Mouse (Mus musculus) cerebellum, postnatal 25 days (tissue): Measurements from ENCODE around the gene Daam1.
A peak's percentile ranks its signal among the peaks of the same experiment; 100 is the strongest.

Experiments used
- DNase-seq, 2 experiments: peaks; one replicate each; pipeline ENCODE4 v3.0.0; 2021; ENCODE audit warnings: mixed read lengths in 2 of 2

Gene Daam1

DNA sequence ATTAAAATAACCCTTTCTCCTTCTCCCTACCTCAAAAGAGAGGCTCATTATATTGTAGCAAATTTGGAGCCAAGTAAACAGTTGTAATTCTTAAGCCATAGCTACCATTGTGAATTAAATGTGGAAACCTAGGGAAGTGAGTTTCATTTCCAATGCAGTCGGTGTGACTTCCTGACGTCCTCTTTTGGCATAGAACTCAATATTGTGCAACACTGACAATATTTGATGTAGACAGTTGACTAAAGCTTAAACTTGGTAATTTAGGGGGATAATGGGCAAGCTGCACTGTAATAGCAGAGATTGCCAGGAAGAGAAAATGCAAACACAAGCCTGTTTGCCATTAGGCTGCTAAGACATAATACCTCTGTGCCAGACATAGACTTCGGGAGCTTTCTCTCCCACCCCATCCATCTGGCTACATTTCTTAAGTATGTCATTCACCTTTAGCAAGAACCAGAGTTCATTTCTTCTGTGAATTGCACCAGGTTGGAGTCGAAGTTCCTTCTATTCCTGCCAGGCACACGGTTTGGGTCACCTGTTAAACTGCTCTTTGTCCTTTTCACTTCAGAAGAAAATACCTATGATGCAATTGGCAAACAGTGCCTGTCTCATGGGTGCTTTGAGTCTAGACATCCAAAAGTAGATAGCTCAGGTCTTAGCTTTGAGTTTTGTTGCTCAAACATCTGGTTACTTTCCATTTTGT, 5.2 kb downstream of the Daam1 start:
- DNase-seq, result no peak

DNA sequence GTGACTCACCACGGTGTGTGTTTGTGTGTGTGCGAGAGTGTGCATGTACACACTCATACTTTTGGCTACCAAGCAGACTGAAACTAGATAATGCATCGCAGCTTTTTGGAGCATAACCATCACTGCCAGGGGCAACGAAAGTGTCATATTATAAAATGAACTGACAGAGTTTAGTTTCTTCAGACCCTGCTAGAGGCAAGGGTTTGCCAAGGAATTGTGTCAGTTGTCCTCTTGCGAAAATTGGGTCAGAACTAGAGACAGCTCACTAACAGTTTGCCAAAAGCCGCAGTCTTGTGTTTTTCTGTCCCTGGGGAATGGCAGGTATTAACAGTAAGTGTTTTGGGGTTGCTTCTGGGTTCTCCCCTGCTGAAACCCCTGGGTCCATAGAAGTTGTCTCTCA, 5.9 kb downstream of the Daam1 start:
- no peak for DNase-seq

DNA sequence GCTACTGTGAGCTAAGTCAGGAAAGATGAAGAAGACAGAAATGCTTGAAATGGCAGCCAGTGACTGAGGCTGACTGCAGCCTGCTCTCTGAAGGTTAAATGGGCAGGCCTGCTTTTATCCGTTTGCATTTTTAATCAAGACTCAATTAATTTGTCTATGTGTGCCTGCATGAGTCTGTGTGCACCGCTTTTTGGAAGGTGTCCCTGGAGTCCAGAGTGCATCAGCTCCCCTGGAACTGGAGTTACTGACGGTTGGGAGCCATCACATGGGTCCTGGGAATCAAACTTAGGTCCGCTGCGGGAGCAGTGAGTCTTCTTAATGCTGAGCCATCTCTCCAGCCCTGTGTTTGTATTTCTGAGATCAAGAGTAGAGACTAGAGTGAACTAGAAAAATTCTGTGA, 6.7 kb downstream of the Daam1 start:
- DNase-seq, result no peak

DNA sequence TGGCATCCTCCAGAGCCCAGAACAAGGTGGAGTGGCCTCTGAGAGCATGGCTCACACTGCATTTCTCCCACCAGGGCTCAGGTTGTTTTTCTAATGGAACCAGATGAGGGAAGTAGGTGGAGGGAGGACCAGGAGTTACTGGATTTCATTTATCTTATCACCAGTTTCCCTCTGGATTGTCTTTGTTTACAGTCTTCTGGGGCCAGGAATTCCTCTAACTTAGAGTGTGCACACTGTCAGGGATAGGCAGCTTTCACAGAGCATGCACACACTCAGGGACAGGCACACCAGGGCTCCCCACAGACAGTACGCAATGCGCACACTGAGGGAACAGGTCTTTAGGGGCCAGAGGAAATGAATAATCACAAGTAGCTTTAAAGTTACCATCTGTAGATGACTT, 7.4 kb downstream of the Daam1 start:
- no peak for DNase-seq

DNA sequence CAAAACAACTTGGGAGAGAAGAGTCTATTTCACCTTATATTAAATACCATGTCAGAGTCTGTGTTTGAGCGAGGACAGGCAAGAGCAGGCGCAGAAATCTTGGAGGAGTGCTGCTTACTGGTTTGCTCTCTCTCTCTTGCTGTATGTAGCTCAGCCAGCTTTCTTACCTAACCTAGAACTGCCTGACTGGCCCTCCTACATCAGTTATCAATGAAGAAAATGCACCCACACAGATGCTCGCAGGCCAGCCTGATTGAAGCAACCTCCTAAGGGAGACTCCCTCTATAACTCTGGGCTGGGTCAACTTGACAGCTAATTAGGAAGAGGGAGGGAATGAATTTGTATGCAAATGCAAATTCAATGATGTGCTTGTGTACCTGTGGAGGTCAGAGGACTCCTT, 8.8 kb downstream of the Daam1 start:
- DNase-seq, result no peak

DNA sequence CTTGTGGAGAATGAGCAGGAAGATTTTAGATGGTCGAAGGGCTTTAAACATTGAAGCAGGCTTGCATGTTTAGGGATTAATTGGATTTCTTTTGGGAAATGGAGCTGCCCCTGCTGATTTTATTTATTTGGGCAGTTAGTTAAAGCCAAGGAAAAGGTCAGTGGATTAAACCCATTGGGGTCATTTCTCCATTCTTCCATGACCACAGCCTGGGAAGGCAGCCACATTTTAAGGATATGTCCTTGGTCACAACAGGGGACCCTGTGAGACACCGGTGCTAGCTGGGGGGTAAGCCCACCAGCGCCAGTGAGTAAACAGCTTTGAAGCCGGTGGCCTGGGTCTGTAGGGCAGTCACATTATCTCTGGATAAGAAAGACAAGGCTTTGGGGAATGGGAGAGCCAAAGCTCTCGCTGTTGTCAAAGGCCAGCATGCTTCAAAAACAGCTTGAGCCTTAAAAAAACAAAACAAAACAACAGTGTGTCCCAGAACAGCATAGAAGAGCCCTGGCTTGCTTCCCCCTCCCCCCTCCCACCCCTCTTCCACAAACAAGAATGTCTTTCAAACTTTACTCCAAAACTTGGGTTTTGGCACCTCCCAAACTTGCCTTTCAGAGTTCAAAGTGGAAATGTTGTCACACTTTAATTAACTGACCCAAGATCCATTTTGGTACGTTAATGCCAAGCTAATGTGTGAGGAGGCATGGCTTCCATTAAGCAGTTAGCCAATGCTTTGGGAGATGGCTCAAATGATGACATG, 9.7 kb downstream of the Daam1 start:
- DNase-seq, result no peak

DNA sequence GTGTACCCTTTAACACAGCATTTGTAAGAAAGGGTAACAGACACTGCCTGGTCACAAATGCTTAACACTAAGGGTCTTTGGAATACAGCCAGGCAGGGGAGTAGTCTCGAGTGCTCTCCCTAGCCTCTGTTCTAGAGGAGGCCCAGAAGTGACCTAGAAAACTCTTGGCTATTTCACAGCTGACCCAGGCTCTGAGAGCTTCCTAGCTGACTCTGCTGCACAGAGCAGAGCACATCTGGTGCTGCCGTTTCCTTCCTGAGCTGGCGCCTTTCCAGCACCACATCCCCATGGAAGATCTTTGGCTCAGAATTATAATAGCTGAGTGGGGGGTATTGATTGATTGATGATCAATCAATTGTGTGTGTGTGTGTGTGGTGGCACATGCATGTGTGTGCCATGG, 11.1 kb downstream of the Daam1 start:
- no peak for DNase-seq

DNA sequence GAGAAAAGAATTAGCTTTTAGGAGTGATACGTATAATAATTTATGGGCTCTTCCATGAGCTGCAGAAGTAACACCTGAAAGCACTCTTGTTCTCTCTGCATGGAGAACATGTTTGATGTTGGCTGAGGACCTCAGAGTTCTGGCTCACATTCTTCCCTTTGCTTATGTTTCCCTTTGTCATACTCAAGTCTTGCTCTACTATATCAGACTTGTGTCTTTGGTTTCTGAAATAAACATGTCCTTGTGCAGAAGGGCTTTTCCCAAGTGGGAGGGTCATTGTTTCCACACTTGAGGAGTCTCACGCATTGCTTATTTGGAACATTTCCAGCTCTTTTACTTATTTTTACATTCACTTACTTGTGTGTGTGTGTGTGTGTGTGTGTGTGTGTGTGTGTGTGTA, 11.7 kb downstream of the Daam1 start:
- DNase-seq, result no peak

DNA sequence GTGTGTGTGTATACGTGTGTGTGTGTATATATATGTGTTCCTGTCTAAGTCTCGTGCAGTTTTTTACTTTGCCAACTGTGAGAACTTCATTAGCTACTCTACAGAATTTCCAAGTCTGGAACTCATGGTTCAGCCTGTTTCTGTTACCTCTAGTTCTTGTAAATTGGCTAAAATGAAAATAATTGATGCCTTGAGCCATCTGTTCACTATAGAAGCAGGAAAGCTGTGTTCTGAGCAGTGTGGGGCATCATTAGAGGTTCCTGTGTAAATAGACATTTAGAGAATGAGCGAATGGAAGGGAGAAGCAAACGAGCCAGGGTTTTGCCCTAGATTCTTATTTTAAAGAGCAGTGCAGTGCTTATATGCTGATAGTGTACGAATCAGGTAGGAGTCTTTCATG, 14.6 kb downstream of the Daam1 start:
- no peak for DNase-seq

DNA sequence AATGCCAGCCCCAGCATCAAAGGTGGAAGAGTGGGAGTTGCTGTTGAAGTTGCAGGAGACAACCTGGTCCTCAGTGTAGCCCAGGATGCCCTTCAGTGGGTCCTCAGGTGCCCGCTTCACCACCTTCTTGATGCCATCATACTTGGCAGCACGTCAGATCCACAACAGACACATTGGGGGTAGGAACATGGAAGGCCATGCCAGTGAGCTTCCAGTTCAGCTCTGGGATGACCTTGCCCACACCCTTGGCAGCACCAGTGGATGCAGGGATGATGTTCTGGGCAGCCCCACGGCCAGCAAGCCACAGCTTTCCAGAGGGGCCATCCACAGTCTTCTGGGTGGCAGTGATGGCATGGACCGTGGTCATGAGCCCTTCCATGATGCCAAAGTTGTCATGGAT, 15.5 kb downstream of the Daam1 start:
- DNase-seq, result peak in 1 of 2 experiments; percentile 13

DNA sequence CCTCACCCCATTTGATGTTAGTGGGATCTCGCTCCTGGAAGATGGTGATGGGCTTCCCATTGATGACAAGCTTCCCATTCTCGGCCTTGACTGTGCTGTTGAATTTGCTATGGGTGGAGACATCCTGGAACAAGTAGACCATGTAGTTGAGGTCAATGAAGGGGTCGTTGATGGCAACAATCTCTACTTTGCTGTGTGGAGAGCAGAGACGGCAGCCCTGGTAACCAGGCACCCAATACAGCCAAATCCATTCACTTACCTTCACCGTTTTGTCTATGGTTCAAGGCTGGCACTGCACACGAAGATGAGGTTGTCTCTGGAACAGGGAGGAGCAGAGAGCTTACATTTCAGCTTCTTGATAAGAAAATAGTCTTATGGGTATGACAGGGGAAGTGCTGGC, 16.1 kb downstream of the Daam1 start:
- peak in 1 of 2 experiments; percentile 0 for DNase-seq

DNA sequence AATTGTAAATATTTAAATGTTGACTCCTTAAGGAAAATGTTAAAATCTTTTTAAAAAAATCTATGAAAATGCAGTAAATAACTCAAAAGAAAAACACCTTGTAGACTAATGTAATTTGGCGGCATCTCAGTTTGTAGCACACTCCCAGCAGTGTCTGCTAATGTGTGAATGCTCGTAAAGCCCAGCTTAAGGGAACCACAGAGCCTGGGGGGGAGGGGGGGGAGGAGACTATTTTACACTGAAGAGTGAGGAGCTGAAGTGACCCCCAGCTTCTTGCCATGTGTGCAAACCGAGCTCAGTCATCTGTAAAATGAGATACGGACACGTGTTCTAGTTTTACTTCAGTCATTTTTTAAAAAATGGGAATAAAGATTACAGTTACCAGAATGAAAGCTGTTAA, 16.7 kb downstream of the Daam1 start:
- DNase-seq, result peak in 1 of 2 experiments; percentile 0

DNA sequence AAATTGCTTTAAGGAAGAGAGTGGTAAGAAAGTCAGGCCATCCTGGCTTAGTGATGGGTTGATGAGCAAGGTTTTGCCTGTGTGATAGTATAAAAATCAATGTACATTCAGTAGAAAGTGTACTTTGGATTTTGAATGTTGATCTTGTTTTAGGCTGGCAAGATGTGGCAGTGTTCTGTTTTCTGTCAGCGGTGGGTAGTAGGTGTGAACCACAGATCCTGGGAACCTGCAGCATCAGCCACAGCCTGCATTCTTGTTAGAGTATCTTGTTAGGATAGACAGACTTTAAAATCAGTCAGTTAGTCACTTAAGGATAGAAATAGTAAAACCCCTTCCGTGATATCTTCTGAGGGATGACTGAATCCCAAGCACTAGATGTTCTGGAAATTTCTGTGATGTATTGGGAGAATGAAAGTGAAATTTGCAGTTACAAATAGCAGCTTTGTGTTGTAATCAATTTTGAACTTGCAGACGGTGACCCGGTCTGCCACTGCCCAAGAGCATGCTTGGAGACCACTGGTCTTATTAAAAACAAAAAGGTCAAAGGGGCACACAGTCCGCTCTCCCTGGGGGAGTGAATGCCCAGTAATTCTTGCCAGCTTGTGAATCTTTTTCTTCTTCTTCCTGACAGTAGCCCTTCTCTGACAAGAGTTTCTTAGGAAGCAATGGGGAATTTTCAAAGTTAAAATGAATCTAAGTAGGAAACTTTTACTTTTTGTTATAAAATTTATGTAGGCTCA, 17.3 kb downstream of the Daam1 start:
- no peak for DNase-seq

DNA sequence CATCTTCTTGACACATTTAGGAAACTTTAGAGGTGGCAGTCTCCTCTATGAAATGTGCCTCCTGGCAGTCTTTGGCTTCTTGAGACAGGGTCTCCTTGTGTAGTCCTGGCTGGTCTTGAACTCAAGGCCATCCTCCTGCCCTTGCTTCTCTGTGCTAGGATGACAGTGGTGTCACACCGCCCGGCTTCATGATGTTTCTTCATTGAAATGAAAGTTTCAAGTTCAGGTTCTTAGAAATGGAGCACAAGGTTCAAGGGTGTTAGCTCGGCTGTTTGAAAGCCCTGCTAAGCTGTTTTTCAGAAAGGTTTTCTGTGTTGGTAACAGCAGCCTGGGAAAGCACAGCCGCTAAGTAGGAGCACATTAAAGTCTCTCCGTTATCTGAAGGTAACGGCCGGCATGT, 18.2 kb downstream of the Daam1 start:
- peak in 1 of 2 experiments; percentile 2 for DNase-seq

DNA sequence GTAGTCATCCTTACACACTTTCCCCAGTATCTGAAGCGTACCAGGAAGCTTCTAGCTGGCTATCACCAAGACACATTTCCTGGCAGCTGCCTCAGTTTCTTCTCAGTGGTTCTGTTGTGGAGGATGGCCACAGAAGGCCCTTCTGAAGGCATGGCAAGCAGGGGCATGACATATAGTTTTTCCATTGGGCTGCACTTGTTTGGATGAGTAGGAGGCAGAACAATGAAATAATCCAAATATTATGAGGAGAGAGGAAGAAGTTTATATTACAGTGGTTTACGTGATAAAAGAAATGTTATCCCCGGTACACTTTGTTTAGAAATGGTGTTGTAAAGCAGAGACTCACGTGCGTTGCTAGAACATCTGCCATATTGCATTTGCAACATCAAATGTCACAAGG, 19.3 kb downstream of the Daam1 start:
- DNase-seq, result no peak

DNA sequence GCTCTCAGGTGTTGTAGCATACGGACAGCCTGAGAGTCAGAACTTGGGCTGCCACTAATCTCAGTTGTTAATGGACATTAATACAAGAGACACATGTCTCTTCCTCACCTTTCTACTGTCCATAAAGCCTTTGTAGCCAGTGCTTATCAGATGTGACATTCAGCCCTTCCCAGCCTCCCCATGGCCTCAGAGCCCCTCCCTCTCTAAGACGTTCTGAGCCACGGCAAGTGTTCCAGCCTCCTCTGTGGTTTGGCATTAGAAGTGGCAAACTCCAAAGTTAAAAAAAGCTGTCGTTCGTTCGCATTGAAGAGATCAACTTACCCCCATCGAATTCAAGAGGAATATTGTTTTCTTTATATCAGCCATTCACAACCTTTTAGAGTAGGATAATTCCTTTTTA, 21.8 kb downstream of the Daam1 start:
- no peak for DNase-seq

DNA sequence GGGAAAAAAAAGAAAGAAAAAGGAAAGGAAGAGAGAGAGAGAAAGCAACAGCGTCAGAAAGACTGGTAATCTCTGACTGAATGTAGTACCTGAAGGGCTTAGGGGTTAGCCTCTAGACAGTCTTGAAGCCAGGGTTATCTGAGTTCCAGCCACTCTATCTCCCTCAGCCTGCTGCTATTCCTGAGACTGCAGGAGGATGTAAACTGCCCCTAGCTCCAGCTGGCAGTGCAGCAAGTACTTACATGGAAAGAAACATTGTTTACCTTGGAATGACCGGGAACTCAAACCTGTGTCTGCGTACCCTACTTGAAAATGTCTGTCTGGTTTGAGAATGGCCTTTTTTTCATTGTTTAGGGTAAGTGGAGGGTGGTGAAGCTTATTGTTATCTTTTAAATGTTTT, 22.8 kb downstream of the Daam1 start:
- no peak for DNase-seq

DNA sequence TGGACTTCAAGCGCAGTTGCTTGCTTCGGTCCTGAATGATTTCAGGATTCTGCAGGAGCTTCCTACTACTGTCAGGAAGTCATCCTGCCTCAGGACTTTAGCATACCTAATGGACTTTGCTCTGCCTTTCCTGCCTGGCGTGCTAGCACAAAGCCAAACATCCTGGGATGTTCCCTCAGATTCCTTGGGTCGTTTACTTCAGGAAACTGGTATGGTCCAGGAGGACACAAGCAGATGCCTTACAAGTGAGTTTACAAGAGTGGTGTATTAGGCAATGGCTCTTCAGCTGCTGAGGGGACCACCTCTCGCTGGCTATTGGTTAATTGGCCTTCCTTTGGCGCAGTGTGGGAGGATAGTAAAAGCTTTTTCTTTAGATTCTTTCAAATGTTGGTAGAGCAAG, 23.3 kb downstream of the Daam1 start:
- no peak for DNase-seq

DNA sequence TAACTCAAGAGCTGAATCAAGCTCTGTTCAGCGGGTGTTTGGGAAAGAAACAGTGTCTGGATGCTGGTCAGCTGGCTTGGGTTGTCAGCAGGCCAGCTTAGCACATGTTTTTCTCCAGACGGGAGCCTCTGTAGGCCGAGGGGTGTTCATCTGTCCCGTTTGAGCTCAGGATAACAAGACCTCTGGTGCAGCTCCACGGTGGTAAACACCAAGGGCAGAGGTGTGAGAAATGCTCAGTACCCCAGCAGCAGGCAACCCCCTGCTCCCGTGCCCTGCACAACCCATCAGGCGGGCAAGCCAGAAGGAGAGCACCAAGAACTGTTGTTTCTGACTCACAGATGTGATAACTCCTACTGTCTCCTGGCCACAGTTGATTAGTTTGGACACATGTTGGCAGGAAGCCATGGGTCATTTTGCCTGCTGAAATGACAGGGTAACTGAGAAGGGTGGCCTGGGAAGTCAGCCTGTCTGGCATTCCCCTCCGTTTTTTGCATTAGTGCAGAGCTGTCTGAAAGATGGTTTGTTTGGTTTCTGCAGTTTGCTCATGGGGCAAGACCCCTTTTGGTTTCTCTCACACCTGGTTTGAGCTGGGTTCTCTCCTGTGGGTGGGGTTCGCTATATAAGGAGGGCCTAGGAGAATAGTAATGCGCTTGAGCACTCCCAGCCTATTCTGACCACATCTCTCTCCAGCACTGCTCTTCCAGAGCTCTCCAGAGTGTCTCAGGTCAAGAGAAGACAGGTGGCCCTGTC, 25.0 kb downstream of the Daam1 start:
- peak; percentile 34 to 48 for DNase-seq

DNA sequence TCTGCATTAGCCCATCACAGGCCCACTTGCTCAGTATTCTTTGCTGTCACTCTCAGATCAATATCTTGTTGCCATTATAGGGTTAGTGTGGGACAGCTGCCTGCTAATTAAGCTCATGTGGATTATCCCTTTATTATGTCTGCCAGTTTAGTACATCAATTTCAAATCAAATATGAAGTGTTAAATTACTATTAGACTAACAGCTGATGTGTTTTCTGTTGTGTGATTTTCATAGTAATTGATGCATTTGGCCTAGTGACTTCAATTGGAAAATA, 25.5 kb downstream of the Daam1 start:
- DNase-seq, result no peak

DNA sequence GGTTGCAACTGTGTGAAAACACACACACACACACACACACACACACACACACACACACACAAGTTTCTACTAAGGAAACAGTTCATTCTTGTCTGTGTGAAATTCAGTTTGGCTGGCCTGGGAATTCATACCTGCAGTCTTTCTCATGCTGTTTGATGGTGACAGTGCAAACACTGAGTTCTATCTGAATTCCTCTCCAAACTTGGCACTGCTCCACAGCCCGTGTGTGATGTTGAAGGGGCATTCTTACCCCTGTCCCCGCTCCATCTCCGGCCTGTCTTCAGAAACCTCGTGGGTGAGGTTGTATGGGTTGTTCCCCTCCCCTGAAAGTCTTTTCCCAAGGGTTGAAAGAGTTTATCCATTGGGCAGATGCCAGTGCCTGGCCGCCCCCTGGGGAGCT, 28.2 kb downstream of the Daam1 start:
- peak in 1 of 2 experiments; percentile 30 for DNase-seq

DNA sequence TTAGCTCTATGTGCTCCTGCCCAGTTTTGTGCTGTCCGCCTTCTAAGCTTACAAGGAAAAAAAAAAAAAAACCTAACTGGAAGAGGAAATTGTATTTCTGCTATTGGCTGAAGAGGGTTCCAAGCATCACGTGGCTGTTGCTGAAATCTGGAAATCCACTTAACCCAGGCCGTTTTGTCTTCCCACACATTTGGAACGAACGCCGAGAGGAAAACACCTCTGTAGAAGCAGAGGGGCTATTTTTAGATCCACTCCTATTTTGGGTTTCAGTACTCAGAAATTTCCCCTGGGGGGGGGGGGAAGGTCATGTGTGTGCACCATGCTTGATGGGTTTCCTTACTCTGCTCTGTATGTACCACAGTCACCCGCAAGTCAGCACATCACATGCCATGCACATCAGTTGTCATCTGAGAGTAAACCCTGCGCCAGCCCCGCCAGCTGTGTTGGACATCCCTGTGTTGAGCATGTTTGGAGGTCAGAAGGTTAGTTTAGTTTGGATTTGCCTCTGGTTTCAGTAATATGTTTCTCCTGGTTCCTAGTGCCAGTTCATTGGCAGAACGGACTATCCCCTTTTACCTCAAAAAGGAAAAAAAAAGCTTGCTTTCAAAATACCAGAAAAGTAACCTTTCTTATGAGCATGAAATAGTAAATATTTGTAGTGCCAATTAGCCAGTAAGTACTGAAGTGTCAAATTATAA, 33.1 kb downstream of the Daam1 start:
- DNase-seq, result no peak

DNA sequence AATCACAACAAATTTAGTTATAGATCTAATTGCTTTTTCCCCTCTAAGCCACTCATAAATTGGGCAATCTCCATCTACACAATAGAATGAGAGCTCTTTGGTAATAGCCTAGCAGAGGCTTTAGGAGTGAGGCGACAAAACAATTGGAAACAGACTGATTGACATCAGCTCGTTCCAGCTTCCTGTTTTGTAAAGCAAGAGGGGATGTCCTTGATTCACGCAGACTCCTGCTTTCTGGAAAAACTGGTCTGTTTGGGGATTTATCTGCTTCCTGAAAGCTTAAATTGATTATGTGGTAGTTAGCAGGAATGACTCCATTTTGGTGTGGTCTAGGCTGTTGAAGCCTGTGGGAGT, 33.6 kb downstream of the Daam1 start:
- DNase-seq, result no peak
